Mouse (Mus musculus): Measurements from ENCODE around the gene Coro2b.
"Not testable (repeated sequence)": the region's sequence is repeated elsewhere in the genome, so short reads cannot be mapped to it uniquely, and the experiment has no call there.

Gene Coro2b

GRCm38 (mm10) chr9:62469696-62470095, 67.1 kb downstream of the Coro2b start:
- DNase-seq = no peak

- DNase-seq = no peak
These were observed 67.7 kb downstream of the Coro2b start for GRCm38 (mm10) chr9:62469143-62469542.

- no peak for DNase-seq
These were observed 69.4 kb downstream of the Coro2b start for GRCm38 (mm10) chr9:62467413-62467784.

GRCm38 (mm10) chr9:62466742-62467412, 70.0 kb downstream of the Coro2b start:
- DNase-seq = no peak

GRCm38 (mm10) chr9:62466053-62466452, 70.8 kb downstream of the Coro2b start:
- DNase-seq = no peak

- DNase-seq = no peak
These were observed 72.1 kb downstream of the Coro2b start for GRCm38 (mm10) chr9:62464727-62465126.

GRCm38 (mm10) chr9:62461766-62462165, 75.1 kb downstream of the Coro2b start:
- no peak for DNase-seq

- DNase-seq = no peak
These were observed 75.7 kb downstream of the Coro2b start for GRCm38 (mm10) chr9:62461095-62461494.

GRCm38 (mm10) chr9:62460086-62460485, 76.8 kb downstream of the Coro2b start:
- no peak for DNase-seq

GRCm38 (mm10) chr9:62458457-62458856, 78.4 kb downstream of the Coro2b start:
- DNase-seq = no peak

- DNase-seq = no peak
These were observed 80.8 kb downstream of the Coro2b start for GRCm38 (mm10) chr9:62456015-62456414.

GRCm38 (mm10) chr9:62455210-62455969, 81.5 kb downstream of the Coro2b start:
- no peak for DNase-seq

- no peak for DNase-seq
These were observed 84.4 kb downstream of the Coro2b start for GRCm38 (mm10) chr9:62452373-62452993.

GRCm38 (mm10) chr9:62451585-62452372, 85.1 kb downstream of the Coro2b start:
- DNase-seq = no peak

- no peak for DNase-seq
These were observed 86.0 kb downstream of the Coro2b start for GRCm38 (mm10) chr9:62450862-62451261.

GRCm38 (mm10) chr9:62450355-62450754, 86.5 kb downstream of the Coro2b start:
- no peak for DNase-seq

GRCm38 (mm10) chr9:62447337-62447736, 89.5 kb downstream of the Coro2b start:
- DNase-seq = not testable (repeated sequence)

GRCm38 (mm10) chr9:62438755-62439101, 98.1 kb downstream of the Coro2b start:
- DNase-seq = no peak

- DNase-seq = no peak
These were observed 98.6 kb downstream of the Coro2b start for GRCm38 (mm10) chr9:62438085-62438754.

- no peak for DNase-seq
These were observed 99.4 kb downstream of the Coro2b start for GRCm38 (mm10) chr9:62437446-62437845.

GRCm38 (mm10) chr9:62435613-62436318, 101.1 kb downstream of the Coro2b start:
- DNase-seq = no peak
